ENCODE assay signal across 7 mouse cellular contexts in the genomic region with DNA sequence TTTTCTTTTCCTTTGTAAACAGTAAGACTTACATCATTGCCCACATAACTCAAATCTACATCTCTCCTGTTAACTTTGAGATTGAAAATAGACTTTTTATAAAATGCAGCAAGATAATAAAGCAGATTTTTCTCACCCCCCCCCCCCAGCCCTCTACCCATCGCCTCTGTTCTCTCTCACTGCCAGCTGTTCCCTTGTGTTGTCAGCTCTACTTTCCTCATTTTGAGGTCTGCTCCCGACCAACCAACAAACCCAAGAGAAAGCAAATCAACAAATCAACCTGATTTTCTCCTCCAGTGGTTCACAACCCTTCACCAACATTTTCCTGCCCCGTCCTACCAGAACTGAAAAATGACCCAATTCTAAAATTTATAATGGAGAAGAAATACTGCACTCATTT. TPM values are rescaled to one million over a fixed set of nuclear protein-coding genes. Genes with fewer than 3 reads are reported as not detected.
DNase-seq lines count a peak whose midpoint lies in the region; ATAC-seq and TF ChIP-seq lines count a peak whose summit lies in the region.

No protein-coding gene starts in this region.

- no peaks in the 10 kb centered on the region for H3K9me3 ChIP-seq in lung, postnatal 0 days (ENCODE audit: low read length)
- H3K9me3 ChIP-seq in forebrain, postnatal 0 days (ENCODE audit: low read length): no peaks in the 10 kb centered on the region
- no peaks in the 10 kb centered on the region for H3K9me3 ChIP-seq in limb, embryonic 15.5 days
- no peaks in the 10 kb centered on the region for H3K9me3 ChIP-seq in stomach, embryonic 14.5 days (ENCODE audit: control insufficient read depth, low read depth, low read length)

- H3K27me3 ChIP-seq in lung, postnatal 0 days (replicated peaks; ENCODE audit: insufficient read depth, low read length): no peaks in the 10 kb centered on the region
- H3K27me3 ChIP-seq in forebrain, postnatal 0 days (ENCODE audit: insufficient read depth, low read length): no peaks in the 10 kb centered on the region
- H3K27me3 ChIP-seq in limb, embryonic 15.5 days: no peaks in the 10 kb centered on the region
- no peaks in the 10 kb centered on the region for H3K27me3 ChIP-seq in stomach, embryonic 14.5 days (ENCODE audit: control insufficient read depth, insufficient read depth, low read length)

- 28% methylated on average over 3 of the region's 3 CpGs for WGBS in lung, postnatal 0 days
- 9% methylated on average over 3 of the region's 3 CpGs for WGBS in forebrain, postnatal 0 days
- 12% methylated on average over 3 of the region's 3 CpGs for WGBS in limb, embryonic 15.5 days
- 25% methylated on average over 3 of the region's 3 CpGs for WGBS in stomach, embryonic 14.5 days

- no peak for TF ChIP-seq EP300 in lung, postnatal 0 days (IDR thresholded peaks at IDR 0.05)

- peak overlapping the region; percentile 41; the same call in 1 of the 2 replicates for H3K9ac ChIP-seq in lung, postnatal 0 days (replicated peaks; ENCODE audit: low read depth)
- peak overlapping the region; percentile 31; the same call in 1 of the 2 replicates for H3K9ac ChIP-seq in forebrain, postnatal 0 days
- peak overlapping the region; percentile 26; the same call in 1 of the 2 replicates for H3K9ac ChIP-seq in limb, embryonic 15.5 days
- H3K9ac ChIP-seq in stomach, embryonic 14.5 days (replicated peaks; ENCODE audit: low read depth, low read length): no peak overlapping the region

- H3K4me1 ChIP-seq in lung, postnatal 0 days (ENCODE audit: insufficient read depth, low read depth, low read length): no peaks in the 10 kb centered on the region; the same call in 1 of the 2 replicates
- peaks cover 3% of the 10 kb centered on the region; the same call in 1 of the 2 replicates for H3K4me1 ChIP-seq in forebrain, postnatal 0 days (ENCODE audit: insufficient read depth)
- H3K4me1 ChIP-seq in limb, embryonic 15.5 days: peaks cover 21% of the 10 kb centered on the region
- peaks cover 9% of the 10 kb centered on the region; the same call in 1 of the 2 replicates for H3K4me1 ChIP-seq in stomach, embryonic 14.5 days (ENCODE audit: control insufficient read depth, insufficient read depth, low read length)

- peak overlapping the region; percentile 60 for H3K4me2 ChIP-seq in lung, postnatal 0 days (replicated peaks; ENCODE audit: low read depth, low read length)
- H3K4me2 ChIP-seq in forebrain, postnatal 0 days (ENCODE audit: low read depth): peak overlapping the region; percentile 55
- H3K4me2 ChIP-seq in limb, embryonic 15.5 days: peak overlapping the region; percentile 51
- H3K4me2 ChIP-seq in stomach, embryonic 14.5 days (replicated peaks; ENCODE audit: low read depth, low read length): peak overlapping the region; percentile 45

- DNase-seq in lung, postnatal 0 days (ENCODE audit: low spot score): no peak
- DNase-seq in lung, postnatal 4 days: no peak
- DNase-seq in forebrain, postnatal 0 days: no peak
- DNase-seq in adrenal gland, postnatal 25 days: no peak
- DNase-seq in left cerebral cortex, adult 9 months (ENCODE audit: low spot score in 2 of 2): no peak

- no peak for TF ChIP-seq CTCF in lung, postnatal 0 days (IDR thresholded peaks at IDR 0.05)
- no peak for TF ChIP-seq CTCF in forebrain, postnatal 0 days (IDR thresholded peaks at IDR 0.05; ENCODE audit: low read depth)

- no peak for ATAC-seq in lung, postnatal 0 days
- no peak for ATAC-seq in forebrain, postnatal 0 days
- no peak for ATAC-seq in limb, embryonic 15.5 days (ENCODE audit: insufficient number of reproducible peaks, low FRiP score, low TSS enrichment, low read depth)
- no peak for ATAC-seq in stomach, embryonic 14.5 days (ENCODE audit: insufficient number of reproducible peaks, insufficient read depth, low FRiP score, low read depth)

- H3K36me3 ChIP-seq in lung, postnatal 0 days (ENCODE audit: insufficient read depth, low read length): no peaks in the 10 kb centered on the region
- no peaks in the 10 kb centered on the region for H3K36me3 ChIP-seq in forebrain, postnatal 0 days (ENCODE audit: insufficient read depth)
- H3K36me3 ChIP-seq in limb, embryonic 15.5 days: no peaks in the 10 kb centered on the region
- no peaks in the 10 kb centered on the region for H3K36me3 ChIP-seq in stomach, embryonic 14.5 days (ENCODE audit: control insufficient read depth, insufficient read depth, low read length)

- H3K4me3 ChIP-seq in lung, postnatal 0 days (ENCODE audit: low read depth, low read length): peak overlapping the region; percentile 34
- H3K4me3 ChIP-seq in forebrain, postnatal 0 days (ENCODE audit: low read depth, low read length): peak overlapping the region; percentile 44
- H3K4me3 ChIP-seq in limb, embryonic 15.5 days: peak overlapping the region; percentile 41
- peak overlapping the region; percentile 26; the same call in 1 of the 2 replicates for H3K4me3 ChIP-seq in stomach, embryonic 14.5 days (ENCODE audit: low read depth, low read length)

- no peak overlapping the region for H3K27ac ChIP-seq in lung, postnatal 0 days (ENCODE audit: low read length)
- H3K27ac ChIP-seq in forebrain, postnatal 0 days (ENCODE audit: low read depth, low read length): no peak overlapping the region
- peak overlapping the region; percentile 78 for H3K27ac ChIP-seq in limb, embryonic 15.5 days
- no peak overlapping the region; the same call in 1 of the 2 replicates for H3K27ac ChIP-seq in stomach, embryonic 14.5 days (ENCODE audit: low read length)

RNA-seq across cellular contexts. Expression of a gene that starts 0.9 kb away (rescaled TPM):
- polyA plus RNA-seq in lung, postnatal 0 days (2015; fragmentation: Nextera tagmentation; extraction: Ambion mirVana): 5.0 and 5.2 TPM in 2 replicates
- 8.7 and 9.4 TPM in 2 replicates for total RNA-seq in forebrain, postnatal 0 days (2014; rRNA removed)
- polyA plus RNA-seq in forebrain, postnatal 0 days (2015; fragmentation: Nextera tagmentation; extraction: Ambion mirVana): 0.88 and 2.4 TPM in 2 replicates
- polyA plus RNA-seq in limb, embryonic 15.5 days (2015; fragmentation: Nextera tagmentation; extraction: Ambion mirVana): 7.4 and 7.8 TPM in 2 replicates
- polyA plus RNA-seq in stomach, embryonic 14.5 days (2014; fragmentation: Nextera tagmentation; extraction: Ambion mirVana): 6.5 and 6.6 TPM in 2 replicates
- 11.0 and 14.4 TPM in 2 replicates for total RNA-seq in adrenal gland, postnatal 25 days (2021)
